Mouse (Mus musculus): ENCODE measurements around the gene Mut. TPM values are rescaled to one million over a fixed set of nuclear protein-coding genes. Genes with fewer than 3 reads are reported as not detected.

Gene Mut
- total RNA-seq, 2 experiments from 2014 or later, result 36.8 to 37.4 TPM

- intact Hi-C loops (cut with DNase I), result no loop called here
- no peak for TF ChIP-seq CTCF (IDR thresholded peaks at IDR 0.05)
- Histone ChIP-seq H3K27ac (no peak overlapping the region), H3K4me3 (no peak overlapping the region)
- DNase-seq (ENCODE audit: extremely low spot score in 1 of 2, low spot score in 2 of 2), result no peak
Measured at GRCm38 (mm10) chr17:40948518-40948917, 14.0 kb downstream of the Mut start.

GRCm38 (mm10) chr17:40977914-40978313 is 43.4 kb downstream of the Mut start:
- DNase-seq (ENCODE audit: extremely low spot score in 1 of 2, low spot score in 2 of 2), result no peak
- Histone ChIP-seq H3K27ac (no peak overlapping the region), H3K4me3 (no peak overlapping the region)
- intact Hi-C loops (cut with DNase I), result loop anchor here (10.0 kb wide), 2 partner anchors 1327 to 1627 kb away; no protein-coding TSS in a partner anchor
- peak; percentile 43 for TF ChIP-seq CTCF (IDR thresholded peaks at IDR 0.05)

GRCm38 (mm10) chr17:40992102-40992501 is 57.6 kb downstream of the Mut start:
- Histone ChIP-seq H3K27ac (no peak overlapping the region), H3K4me3 (no peak overlapping the region)
- intact Hi-C loops (cut with DNase I), result no loop called here
- DNase-seq (ENCODE audit: extremely low spot score in 1 of 2, low spot score in 2 of 2), result no peak
- no peak for TF ChIP-seq CTCF (IDR thresholded peaks at IDR 0.05)

Other genes with a start within 250 kb of the Mut start
- not detected for gene Esp1, start 207.6 kb upstream of the Mut start, total RNA-seq (2021)
- gene Crisp2, start 127.7 kb upstream of the Mut start, total RNA-seq (2021), result not detected
- not detected for gene Rhag, start 123.6 kb upstream of the Mut start, total RNA-seq (2021)
- under 1 TPM in 1 of 2 experiments, not detected in 1; 0.16 TPM for gene 9130008F23Rik, start 54.1 kb upstream of the Mut start, total RNA-seq (2021)
- gene Glyatl3, start 20.3 kb upstream of the Mut start, total RNA-seq (2021), result not detected
- 1 to 10 TPM; 3.3 to 4.1 TPM for gene Cenpq, start 362 bp downstream of the Mut start, total RNA-seq (2021)